Mouse (Mus musculus) thymus, postnatal 10 days (tissue): ENCODE results near the gene Zfp985.
"Not testable (repeated sequence)": the region's sequence is repeated elsewhere in the genome, so short reads cannot be mapped to it uniquely, and the experiment has no call there.

ENCODE experiments used
- DNase-seq, 2 experiments: peaks; one replicate each; pipeline ENCODE4 v3.0.0; 2021; ENCODE audit warnings: low spot score in 2 of 2

Zfp985 gene

DNA sequence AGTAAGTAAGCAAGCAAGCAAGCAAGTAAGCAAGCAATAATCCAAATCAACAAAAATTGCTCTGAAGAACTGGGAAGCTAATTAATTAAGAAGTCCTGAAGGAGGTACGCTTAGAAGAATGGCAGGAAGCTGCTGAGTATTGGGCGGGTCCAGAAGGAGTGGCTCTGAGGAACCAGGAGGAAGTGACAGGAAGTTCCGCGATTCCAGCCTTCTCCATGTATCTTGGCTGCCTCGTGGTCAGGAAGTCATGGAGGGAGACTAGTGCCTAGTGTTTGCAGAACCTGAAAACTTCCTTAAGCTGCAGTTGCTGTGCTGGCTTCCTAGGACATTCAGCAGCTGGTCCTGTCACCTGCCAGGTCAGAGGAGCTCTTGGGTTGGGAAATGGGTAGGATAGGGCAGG, at the start of gene Zfp985:
Gene Zfp985, plus strand, starts transcription at position 207 of the 400 bp plus-strand sequence.
- DNase-seq, result not testable (repeated sequence)

- DNase-seq, result no peak
Measured at GRCm38 (mm10) chr4:147509174-147509573, 43.9 kb upstream of the Zfp985 start.

DNA sequence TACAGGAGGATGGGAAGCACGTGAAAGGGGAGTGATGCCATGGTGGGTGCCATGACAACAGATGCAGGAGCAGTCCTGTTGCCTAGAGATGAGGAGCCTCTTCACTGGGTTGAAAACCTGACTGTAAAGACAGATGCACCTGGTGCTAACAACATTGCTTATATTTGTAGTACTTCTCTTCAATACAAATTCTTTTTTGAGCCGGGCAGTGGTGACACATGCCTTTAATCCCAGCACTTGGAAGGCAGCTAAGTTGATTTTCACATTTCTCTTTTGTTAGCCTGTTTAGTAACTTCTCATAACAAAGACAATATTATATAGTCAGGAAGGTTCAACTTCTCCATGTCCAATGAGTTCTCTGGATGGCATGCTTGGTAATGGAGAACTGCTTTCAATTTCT, 34.1 kb upstream of the Zfp985 start:
- no peak for DNase-seq

DNA sequence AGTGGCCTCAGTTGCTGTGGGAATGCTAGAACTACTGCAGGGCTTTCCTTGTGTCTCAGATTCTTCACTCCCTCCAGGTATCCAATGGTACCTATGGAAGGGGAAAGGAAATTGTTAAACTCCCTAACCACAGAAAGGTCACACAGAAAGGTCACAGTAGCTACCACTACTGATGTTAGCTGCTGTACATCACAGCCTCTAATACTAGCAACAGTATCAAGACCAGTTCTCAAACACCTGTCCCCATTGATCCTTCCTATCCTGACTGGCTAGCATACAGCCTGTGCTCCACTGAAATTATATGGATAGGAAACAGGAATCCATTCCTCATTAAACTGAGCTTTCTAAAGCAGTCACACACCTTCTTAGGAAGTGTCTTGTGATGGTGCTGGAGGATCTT, 33.0 kb upstream of the Zfp985 start:
- no peak for DNase-seq

- no peak for DNase-seq
Measured at GRCm38 (mm10) chr4:147525125-147525524, 28.0 kb upstream of the Zfp985 start.

DNA sequence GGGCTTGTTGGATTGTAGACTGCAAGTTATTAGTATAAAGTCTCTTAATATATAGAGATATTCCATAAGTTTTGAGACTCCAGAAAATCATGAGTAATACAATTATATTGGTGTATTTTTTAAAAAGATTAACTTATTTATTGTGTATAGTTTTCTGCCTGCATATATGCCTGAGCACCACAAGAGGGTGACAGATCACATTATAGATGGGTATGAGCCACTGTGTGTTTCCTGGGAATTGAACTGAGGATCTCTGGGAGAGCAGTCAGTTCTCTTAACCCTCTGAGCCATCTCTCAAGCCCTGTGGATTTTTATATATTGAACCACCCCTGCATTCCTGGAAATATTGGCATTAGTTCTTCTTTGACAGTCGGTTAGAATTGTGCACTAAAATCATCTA, 22.7 kb upstream of the Zfp985 start:
- no peak for DNase-seq

GRCm38 (mm10) chr4:147535916-147536315, 17.2 kb upstream of the Zfp985 start:
- not testable (repeated sequence) for DNase-seq

- no peak for DNase-seq
Measured at GRCm38 (mm10) chr4:147537702-147538101, 15.4 kb upstream of the Zfp985 start.

DNA sequence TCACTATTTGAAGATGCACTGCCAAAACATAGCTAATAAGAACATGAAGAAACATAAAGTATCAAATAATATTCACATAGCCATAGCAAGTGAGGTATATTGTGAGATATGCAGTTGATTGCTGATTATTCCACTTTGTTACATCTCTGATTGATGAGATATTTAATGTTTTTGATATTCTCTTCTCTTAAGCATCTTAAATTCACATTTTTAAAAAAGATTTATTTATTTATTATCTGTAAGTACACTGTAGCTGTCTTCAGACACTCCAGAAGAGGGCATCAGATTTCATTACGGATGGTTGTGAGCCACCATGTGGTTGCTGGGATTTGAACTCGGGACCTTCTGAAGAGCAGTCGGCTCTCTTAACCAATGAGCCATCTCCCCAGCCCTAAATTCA, 13.2 kb upstream of the Zfp985 start, which contains the start of gene Gm16503:
Gene Gm16503, plus strand, starts transcription at position 301 of the 400 bp plus-strand sequence.
- not testable (repeated sequence) for DNase-seq

DNA sequence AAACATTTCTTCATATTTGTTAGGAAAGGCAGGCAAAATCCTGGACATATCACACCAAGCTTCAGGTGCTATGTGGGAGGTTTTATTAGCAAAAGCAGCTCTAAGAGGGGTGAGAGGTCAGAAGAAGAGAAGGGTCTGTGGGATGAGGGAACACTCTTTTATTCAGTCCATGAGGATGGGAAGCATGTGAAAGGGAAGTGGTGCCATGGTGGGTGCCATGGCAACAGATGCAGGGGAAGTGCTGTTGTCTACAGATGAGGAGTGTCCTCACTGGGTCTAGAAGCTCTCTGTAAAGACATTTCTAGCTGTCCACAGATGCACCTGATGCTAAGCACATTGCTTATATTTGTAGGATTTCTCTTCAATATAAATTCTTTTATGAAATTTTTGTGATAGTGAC, 12.0 kb upstream of the Zfp985 start:
- no peak for DNase-seq

DNA sequence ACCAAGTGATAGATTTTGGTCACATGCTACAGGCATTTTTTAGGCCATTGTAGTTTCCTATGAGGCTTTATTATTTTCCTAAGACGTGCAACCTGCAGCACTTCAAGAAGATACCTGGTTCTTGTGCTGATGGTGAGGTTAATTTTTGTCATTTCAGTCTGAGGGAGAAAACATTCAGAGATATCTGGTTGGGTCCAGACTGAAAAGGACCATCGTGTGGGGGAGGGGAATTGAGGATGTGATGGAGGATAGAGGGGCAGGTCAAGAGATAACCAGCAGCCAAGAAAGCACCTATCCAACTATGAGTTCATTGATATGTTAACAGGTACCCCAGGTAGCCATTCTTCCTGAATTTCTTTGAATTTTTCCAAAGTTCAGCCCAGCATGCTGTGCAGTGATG, 1.3 kb downstream of the Zfp985 start:
- not testable (repeated sequence) for DNase-seq

DNA sequence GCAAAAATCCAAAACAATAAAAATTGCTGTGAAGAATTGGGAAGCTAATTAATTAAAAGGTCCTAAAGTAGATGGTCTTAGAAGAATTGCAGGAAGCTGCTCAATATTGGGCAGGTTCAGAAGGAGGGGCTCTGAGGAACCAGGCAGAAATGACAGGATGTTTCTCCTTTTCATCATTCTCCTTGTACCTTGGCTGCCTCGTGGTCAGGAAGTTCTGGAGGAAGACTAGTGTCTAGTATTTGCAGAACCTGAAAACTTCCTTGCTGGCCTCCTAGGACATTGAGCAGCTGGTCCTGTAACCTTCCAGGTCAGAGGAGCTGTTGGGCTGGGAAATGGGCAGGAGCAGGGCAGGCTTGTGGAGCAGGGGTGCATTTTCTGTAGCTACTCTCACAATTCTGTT, 3.8 kb downstream of the Zfp985 start:
- DNase-seq, result not testable (repeated sequence)

DNA sequence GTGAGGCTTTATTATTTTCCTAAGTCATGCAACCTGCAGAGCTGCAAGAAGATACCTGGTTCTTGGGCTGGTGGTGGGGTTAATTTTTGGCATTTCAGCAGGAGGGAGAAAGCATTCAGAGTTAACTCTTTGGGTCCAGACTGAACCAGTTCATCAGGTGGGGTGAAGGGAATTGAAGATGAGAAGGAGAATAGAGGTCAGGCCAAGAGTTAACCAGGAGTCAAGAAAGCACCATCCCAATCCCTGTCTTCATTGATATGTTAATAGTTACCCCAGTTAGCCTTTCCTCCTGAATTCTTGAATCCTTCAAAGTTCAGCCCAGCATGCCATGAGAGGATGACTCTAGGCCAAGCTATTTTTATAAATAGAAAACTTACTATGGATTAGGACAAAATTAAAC, 4.9 kb downstream of the Zfp985 start:
- not testable (repeated sequence) for DNase-seq

GRCm38 (mm10) chr4:147559096-147559495, 6.0 kb downstream of the Zfp985 start:
- not testable (repeated sequence) for DNase-seq

- no peak for DNase-seq
Measured at GRCm38 (mm10) chr4:147565426-147566220, 12.5 kb downstream of the Zfp985 start.

GRCm38 (mm10) chr4:147571156-147571555, 18.1 kb downstream of the Zfp985 start:
- not testable (repeated sequence) for DNase-seq

DNA sequence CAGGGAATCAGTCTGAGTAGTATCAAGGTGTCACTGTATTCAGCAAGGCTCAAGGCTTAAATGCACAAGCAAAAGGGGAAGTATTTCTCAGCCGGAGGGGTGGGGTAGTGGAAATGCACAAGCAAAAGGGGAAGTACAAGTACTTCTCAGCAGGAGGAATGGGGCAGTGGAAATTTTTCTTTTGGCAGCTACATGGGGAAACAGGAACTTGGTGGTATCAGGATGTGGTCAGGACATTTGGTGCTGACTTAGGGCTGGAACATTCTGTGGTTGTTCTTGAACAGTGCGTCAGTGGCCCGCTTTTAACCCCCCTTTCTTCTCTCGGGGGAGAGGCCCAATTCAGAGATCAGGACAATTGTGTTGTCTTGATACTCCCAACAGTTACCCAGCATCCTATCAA, 26.3 kb downstream of the Zfp985 start:
- not testable (repeated sequence) for DNase-seq

DNA sequence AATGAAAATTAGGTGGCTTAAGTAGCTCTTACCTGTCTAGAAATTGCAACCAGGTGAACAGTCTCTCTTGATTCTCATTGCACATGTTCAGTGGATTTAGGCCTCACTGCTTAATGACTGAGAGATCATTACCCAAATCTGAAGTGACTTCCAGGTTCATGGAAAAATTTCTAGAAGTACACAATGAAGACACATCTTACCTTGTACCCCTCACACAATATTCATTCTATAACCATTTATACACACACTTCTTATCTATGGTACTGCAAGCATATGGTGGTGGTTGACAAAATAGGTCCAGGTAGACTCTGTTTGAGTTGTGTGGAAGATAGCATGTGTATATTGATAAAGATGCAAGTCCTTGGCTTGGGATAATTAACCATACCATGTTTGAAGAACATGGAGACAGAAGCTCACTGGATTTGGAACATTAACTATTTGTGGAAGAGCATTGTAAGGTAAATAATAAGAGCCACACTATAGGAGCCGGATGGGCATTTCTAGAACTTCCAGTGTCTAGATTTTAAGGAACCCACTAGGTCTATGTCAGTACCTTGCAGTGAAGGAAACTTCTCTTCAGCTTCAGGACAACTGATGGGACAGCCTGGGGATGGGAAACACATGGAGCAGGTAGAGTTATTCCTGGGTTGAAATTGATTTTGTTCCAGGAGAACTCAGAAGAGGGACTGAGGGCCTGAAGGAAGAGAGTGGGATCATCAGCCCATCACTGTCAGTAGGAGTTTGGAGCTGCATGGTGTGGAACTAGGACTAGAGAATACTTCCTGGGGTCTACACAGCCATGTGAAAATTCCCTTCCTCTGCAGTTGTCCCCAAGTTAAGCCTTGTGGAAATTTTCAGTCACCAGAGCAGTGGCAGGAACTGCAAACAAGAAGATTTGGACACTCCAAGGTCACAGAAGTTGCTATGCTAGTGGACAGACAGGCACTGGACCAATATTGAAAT, 33.7 kb downstream of the Zfp985 start:
- DNase-seq, result no peak

GRCm38 (mm10) chr4:147594630-147595029, 41.6 kb downstream of the Zfp985 start:
- not testable (repeated sequence) for DNase-seq

GRCm38 (mm10) chr4:147597685-147598084, 44.6 kb downstream of the Zfp985 start:
- no peak for DNase-seq

GRCm38 (mm10) chr4:147598831-147599230, 45.8 kb downstream of the Zfp985 start:
- DNase-seq, result no peak

- DNase-seq, result no peak
Measured at GRCm38 (mm10) chr4:147601881-147602280, 48.8 kb downstream of the Zfp985 start.
